Mouse (Mus musculus): ENCODE measurements at regions not wholly inside any gene's neighbourhood (a gene's known extent, or its start where the extent isn't known, plus 50 kb on each side); places are given as distances from the start of the nearest gene placed in this dataset.

GRCm38 (mm10) chr4:12461701-12462100, 289.9 kb upstream of the Fam92a start:
- DNase-seq, result no peak
- intact Hi-C loops (cut with DNase I), result no loop called here

GRCm38 (mm10) chr4:12461251-12461650, 289.4 kb upstream of the Fam92a start:
- intact Hi-C loops (cut with DNase I), result no loop called here
- peak in 1 of 2 experiments; percentile 18 for DNase-seq

DNA sequence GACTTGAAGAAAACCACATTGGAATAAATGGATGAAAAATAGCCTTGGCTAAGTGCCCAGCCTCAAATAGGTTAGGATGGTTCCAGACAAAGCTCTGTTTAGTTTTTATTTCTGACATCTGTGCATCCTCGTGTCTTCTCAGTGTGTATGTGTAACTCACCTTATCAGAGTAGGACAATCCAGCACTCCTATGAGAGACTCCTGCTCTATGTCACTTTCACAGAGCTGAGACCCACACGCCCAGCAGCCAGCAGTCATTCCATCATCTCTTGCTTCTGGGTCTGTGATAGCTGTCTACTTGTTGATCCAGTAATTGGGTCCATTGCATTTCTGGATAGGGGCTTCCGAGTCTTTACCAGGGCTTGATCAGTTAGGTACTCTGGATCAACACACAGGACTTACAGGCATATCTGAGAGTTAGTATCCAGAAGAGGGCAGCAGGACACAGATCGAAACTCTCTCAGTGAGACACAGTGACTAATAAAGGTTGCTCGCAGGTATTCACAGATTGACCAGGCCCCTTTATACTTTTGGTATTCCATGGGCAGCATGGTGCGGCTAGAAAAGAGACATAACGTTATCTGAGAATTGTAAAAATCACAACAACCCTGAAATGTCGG, 286.3 kb upstream of the Fam92a start:
- DNase-seq, result no peak
- intact Hi-C loops (cut with DNase I), result no loop called here

- DNase-seq, result no peak
- intact Hi-C loops (cut with DNase I), result no loop called here
Observed at GRCm38 (mm10) chr4:12452086-12452485, 280.3 kb upstream of the Fam92a start.

DNA sequence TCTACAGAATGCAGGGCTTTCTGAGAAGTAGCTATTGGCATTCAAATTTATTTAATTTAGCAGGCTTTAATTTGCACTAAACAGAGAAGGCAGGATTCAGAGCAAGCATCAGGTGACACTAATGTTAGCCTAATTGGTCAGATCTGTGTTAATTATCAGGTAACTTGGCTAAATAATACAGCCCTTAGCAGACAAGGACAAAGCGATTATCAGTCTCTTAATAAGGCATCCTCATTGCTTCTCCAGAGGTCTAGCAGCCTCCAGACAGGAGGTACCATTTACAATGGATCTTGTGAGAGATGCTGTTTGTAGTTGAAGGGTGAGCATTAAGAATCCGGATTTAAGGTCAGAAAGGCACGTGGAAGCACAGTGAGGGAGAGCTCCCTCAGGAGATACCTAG, 253.7 kb upstream of the Fam92a start:
- intact Hi-C loops (cut with DNase I), result no loop called here
- no peak for DNase-seq

DNA sequence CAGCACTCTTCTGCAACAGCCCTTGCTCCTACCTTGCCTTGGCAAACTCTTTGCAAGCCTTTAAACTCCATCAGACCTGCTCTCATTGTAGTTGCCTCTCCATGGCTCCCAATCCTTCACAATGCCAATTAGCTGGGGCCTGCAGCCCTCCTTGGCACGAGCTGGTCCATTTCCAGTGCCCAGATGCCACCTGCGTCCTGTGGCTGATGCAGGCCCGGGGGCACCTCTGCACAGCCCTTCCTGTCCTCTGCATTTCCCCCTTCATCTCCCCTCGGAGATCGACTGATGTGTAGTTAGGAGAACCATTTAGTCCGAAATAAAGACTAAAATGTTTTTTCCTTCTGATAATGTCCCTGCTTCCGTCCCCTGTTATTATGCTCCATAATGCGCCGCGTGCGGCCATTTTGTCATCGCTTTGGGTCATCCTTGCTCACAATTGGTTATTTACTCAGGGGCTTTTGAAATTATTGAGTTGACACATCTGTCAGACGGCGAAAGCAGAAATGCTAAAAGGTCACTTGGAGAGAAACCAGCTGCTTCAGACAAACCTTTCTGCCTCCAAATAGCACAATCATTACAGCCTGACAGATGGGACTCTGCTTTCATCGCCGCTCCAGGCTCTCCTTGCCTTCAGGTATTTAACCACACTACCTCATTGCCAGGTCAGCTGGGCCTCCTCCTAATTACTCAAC, 250.0 kb upstream of the Fam92a start:
- intact Hi-C loops (cut with DNase I), result no loop called here
- DNase-seq, result peak; percentile 6 to 8

GRCm38 (mm10) chr4:12418086-12418485, 246.3 kb upstream of the Fam92a start:
- DNase-seq, result peak in 1 of 2 experiments; percentile 19
- intact Hi-C loops (cut with DNase I), result no loop called here

DNA sequence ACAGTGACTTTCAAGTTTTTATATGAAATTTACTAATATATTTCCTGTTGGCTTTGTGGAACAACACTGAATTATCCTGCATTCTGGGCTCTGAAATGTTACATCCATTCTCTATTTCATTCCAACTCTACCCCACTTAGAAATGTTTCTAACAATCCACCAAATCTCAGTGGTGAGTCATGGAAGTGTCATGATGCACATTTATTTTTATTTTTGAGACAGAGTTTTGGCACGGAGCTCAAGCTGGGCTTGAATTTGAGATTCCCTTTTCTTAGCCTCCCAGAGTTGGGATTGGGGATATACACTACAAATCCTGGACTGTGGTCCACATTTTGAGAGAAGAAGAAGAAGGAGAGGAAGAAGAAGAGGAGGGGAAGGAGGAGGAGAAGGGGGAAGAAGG, 223.5 kb upstream of the Fam92a start:
- DNase-seq, result no peak
- intact Hi-C loops (cut with DNase I), result no loop called here

DNA sequence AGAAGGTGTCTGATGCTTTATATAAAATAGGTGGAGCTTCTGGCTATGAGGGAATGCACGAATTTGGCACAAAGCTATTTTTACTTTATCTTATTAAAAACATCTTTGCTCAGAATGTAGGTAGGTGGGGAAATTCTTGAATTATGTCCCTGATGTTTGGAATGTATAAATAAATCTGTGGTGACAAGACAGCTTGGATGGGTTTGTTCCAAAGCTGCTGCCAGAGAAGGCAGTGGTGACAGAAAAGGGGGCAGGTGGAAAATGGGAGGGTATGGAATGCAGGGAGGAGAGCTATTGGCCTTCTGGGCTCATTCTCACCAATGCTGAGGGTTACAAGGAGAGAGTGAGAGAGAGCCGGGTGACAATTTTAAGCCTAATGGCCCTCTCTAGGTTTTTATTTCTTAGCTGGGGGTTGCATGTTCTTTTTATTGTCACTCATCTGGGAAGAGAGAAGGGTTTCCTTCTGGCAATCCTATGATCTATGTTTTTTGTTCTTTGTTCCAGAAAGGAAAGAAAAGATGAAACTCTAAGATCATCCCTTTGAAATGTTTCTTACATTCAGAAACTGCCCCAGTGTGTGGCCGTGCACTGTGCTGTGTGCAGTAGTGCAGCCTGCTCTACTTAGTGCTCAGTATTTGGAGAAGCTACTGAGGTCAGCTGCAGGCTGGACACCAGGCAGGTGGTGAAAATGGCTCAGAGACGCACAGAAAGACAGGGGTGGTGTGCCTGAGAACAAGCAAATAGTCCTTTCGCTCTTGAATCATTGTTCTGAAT, 205.2 kb upstream of the Fam92a start:
- intact Hi-C loops (cut with DNase I), result no loop called here
- DNase-seq, result no peak

DNA sequence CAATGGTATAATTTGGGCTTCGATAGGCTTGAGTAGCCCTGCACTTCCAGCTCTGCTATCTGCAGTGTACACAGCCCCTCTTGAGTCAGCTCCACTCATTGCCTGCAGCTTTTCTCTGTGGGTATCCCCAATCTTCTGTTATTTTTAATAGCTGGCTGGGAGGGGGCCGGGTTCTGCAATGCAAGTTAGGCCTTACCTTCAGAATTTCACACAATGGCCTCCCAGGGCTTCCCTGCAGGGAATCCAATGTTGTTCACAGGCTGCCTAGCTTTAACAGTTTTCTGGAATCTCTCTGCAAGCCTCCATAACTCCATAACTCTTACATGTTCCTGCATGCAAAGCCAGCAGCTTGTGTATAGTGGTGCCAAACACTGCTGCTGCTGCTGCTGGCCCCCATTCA, 197.7 kb upstream of the Fam92a start:
- intact Hi-C loops (cut with DNase I), result no loop called here
- DNase-seq, result no peak

- intact Hi-C loops (cut with DNase I), result no loop called here
- no peak for DNase-seq
Observed at GRCm38 (mm10) chr4:12356992-12357634, 185.3 kb upstream of the Fam92a start.

DNA sequence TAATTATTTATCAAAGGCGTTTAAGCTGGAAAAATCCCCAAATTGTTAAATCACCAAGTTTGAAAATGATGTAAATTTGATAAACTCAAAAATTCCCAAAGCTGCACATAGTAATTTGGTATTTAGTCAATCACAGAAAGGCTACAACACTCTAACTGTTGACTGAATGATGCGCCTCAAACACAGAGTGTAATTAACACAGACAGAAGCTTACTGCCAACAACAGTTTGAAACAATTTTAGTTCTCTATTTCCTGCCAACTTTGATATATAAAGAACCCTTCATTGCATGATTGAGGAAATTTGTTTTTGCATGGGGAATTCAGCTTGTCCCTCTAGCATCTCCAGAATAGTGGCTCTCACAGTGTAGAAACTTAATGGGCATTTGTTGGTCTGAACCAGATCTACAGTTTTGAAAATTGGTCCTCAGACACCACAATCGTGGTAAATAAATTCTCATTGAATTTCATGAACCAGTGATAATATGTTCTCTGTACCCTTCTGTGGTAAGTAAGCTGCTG, 181.6 kb upstream of the Fam92a start:
- intact Hi-C loops (cut with DNase I), result no loop called here
- DNase-seq, result no peak

- no peak for DNase-seq
- intact Hi-C loops (cut with DNase I), result no loop called here
Observed at GRCm38 (mm10) chr4:12339236-12339635, 167.4 kb upstream of the Fam92a start.

- intact Hi-C loops (cut with DNase I), result no loop called here
- no peak for DNase-seq
Observed at GRCm38 (mm10) chr4:12334832-12335587, 163.2 kb upstream of the Fam92a start.

GRCm38 (mm10) chr4:12334429-12334828, 162.6 kb upstream of the Fam92a start:
- peak in 1 of 2 experiments; percentile 16 for DNase-seq
- intact Hi-C loops (cut with DNase I), result no loop called here

GRCm38 (mm10) chr4:12316024-12316423, 144.2 kb upstream of the Fam92a start:
- DNase-seq, result no peak
- intact Hi-C loops (cut with DNase I), result no loop called here

GRCm38 (mm10) chr4:12308332-12308731, 136.5 kb upstream of the Fam92a start:
- intact Hi-C loops (cut with DNase I), result no loop called here
- DNase-seq, result no peak

DNA sequence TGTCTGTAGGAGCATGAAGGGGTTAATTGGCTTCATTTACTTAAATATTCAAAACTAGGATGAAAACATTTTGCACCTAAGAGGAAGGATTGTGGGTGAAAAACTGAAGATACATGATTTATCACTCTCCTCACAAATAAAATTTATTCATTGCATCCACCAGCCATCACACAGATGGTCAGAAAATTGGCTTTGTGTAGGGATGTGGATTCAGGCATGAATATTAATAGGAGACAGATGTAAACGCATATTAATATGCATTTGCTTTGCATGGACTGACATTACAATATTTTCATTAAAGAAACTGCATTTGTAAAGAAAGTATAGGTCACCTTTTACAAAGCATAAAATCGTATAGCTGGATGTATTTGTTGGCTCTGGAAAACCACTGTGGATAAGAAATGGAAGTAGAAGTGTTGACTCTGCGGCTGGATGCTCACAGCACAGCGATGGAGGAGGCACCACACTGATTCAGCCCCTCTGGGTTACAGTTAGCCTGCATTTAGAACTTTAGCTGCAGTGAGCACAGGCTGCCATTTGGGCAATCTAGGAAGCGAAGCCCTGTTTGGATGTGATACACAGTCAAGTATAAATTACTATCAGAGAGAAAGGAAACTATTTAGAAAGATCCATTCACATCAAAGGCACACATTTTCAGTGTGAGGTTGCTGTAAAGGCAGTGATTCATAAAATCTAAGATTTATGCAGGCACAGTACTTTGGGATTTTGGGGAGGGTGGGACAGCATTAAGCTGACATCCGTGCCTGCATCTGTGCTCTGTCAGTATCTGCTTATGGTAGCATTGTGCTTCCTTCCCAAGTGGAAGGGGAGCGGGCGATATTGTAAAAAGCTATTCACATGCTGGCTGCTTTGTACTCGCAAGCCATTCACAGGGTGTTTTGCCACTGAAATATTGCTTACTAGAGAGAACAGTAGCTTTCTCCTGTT, 135.1 kb upstream of the Fam92a start:
- DNase-seq, result no peak
- intact Hi-C loops (cut with DNase I), result no loop called here

GRCm38 (mm10) chr4:12287079-12287686, 115.4 kb upstream of the Fam92a start:
- intact Hi-C loops (cut with DNase I), result no loop called here
- DNase-seq, result no peak

Data from heart, postnatal 14 days (tissue).